Mouse (Mus musculus) ES-E14 (cell line): Measurements from ENCODE around the gene Phospho1.

Experiments
- CHD2 ChIP-seq: IDR thresholded peaks from 2 replicates; pipeline ENCODE4 v1.6.1; 2014; ENCODE audit warnings: mild to moderate bottlenecking, low read depth, low read length, inconsistent platforms
- ZC3H11A ChIP-seq: IDR thresholded peaks from 2 replicates; pipeline ENCODE4 v1.6.1; 2012; ENCODE audit warnings: low read depth, mild to moderate bottlenecking, inconsistent platforms, low read length, borderline replicate concordance
- ZNF384 ChIP-seq: IDR thresholded peaks from 2 replicates; pipeline ENCODE4 v1.6.1; 2012; ENCODE audit warnings: low read depth, low read length, inconsistent platforms

DNA sequence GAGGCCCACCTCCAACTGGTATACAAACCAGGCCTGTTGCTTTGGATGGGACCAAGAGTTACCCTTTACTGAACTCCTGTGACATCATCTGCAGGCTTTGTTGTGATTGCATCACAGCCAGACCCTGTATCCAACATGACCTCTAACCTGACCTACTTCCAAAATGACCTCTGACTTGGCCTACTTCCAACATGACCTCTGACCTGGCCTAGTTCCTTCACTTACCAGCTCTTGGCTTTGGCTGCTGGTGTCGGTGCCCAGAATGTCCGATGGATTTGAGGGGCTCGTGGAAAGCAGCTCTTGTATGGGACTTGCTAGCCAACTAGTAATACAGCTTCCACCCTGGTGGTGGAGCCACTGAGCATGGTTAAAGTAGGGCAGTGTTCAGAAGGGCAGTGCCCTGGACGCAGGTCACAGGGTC lies 45.5 kb upstream of the Phospho1 start:
- TF ChIP-seq CHD2 (no peak), ZC3H11A (no peak), ZNF384 (no peak)
